Mouse (Mus musculus): ENCODE measurements around the gene 4930519P11Rik.

Gene 4930519P11Rik

DNA sequence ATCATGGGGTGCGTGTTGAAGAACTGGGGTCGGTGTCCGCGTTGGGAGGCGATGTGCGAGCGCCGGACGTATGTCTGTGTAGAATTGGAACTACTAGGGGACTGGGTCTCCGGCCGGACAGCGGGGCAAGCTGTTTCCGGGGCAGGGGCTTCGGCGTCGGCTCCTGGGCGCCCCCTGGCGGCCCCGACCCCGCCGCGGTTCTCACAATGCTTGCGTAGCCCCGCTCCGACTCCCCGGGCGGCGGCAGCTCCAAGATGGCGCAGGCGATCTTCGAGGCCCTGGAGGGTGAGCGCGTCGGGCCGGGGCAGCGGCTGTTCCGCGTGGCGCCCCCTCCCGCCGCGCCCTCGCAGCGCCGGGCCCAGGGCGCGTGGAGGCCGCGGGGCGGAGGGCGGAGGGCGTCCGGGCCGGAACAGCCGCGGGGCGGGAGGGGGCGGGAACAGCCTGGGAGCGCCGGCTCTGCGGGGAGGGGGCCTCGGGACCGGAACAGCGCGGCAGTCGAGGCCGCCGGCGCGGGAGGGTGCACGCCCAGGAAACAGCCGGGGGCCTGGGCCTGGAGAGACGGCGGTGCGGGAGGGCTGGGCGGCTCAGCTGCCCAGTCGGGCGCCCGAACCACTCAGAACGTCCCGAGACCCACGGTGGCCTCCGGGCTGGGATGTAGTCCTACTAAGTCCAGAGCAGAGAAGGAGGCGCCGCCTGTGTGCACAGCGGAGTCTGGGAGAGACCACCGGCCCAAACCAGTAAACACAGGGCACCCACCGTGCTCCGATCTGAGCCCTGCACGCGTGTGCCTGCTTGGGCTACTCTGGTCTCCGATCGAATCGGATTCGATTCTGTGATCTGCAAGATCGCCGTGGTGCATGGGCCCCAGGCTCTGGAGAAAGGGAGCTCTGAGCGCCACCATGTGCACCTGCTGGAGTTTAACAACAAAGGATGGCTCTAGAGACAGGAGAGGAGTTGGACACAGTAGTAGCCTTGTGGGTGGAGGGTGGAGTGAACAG, at the start of gene 4930519P11Rik, which contains the start of gene Zfp341:
Gene 4930519P11Rik (minus strand): TSS at position 320 of the 998 bp plus-strand sequence.
Gene Zfp341 (plus strand): TSS at position 180 of the 998 bp plus-strand sequence.
- DNase-seq, result peak; percentile 93

DNA sequence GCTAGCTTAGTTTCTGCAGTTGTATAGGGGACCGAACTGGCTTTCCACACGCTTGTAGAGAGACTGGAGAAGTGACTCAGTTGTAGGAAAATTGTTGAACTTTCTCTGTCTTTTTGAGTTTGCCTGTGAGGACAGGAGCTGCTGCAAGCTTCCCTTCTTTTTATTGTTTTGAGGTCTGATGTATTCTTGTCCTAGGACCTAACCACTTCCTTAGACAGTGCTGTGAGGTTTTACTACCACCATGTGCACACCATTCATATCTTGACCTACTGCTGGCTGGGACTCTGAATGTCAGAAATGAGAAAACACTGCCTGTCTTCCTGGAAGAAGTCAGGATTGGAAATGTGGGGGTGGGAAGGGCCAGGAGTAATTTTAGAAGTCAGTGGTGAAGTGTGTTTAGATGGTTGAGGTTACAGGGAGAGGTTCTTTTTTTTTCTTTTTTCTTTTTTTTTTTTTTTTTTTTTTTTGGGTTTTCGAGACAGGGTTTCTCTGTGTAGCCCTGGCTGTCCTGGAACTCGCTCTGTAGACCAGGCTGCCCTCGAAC, 46.4 kb upstream of the 4930519P11Rik start:
- DNase-seq, result no peak

DNA sequence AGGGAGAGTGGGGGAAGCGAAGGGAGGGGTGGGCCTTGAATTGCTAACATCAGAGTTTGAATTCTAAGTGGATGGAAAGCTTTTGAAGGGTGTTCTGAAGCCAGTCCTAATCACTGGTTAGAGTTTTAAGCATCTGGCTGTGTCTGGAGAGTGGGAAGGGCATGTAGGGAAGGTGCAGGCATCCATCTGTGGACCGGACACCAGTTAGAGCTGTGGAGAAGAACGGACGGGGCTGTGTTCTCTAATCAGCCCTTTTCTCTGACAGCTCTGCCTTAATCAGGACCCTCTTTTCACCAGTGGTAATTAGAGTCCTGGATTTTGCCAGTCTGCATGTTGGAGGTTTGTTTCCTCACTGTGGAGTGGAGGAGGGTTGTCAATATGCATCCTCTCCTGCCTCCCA, 45.8 kb upstream of the 4930519P11Rik start:
- no peak for DNase-seq

DNA sequence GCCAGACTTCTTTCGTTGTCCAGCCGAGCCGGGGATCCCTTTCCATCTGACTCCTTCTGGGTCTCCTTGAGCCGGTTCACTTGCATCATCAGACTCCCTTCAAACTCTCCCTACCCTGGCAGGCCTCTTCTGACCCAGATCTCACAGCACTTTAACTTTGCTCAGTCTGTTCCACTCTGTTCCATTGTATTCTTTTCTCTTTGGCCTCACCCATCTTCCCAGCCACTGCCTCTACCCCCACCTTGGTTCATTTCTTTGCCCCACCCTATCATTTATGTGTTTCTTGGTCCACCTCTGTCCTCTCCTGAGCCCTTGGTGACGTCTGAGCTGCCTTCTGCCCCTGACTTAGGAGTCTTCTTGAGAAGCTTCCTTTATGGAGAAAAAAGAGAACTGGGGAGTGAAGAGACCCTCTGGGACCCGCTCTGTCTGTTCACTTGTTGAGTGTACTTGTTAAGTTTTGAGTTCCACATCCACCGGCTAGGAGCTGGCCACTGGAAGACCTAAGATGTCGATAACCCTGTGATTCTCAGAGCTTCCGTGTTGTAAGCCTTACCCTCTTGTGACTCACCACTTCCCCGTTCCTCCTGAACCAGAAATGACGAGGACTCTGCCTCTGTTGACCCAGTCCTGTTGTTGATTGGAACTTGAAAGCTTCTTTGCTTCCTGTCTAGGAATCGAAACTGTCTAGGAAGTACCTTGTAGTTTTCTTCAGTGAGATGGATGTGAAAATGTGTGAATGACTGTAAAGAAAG, 44.4 kb upstream of the 4930519P11Rik start:
- peak; percentile 41 for DNase-seq

DNA sequence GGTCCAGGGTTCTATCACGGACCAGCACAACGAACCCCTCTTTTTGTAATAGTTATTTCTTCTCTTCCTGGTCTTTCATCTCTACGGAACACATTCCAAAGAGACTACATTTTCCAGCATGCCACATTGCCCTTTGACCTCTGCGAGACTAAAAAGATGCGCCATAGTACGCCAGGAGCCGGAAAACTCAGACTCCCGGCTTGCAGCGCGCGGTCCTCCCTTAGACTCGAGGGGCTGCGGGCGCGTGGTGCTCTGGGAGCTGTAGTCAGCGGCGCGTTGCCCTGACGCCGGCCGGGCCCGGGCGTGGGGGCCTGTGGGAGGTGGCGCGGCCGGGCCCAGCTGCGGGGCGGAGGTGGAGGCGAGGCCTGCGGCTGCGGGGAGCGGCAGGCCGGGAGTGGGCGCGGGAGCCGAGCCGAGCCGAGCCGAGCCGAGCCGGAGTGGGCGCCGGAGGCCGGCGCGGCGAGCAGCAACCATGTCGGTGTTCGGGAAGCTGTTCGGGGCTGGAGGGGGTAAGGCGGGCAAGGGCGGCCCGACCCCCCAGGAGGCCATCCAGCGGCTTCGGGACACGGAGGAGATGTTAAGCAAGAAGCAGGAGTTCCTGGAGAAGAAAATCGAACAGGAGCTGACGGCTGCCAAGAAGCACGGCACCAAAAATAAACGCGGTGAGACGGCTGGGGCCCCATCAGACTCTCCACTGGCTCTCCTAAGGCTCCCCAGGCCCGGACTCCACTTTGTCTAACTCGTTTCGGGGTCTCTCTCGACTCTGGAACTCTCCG, 43.7 kb upstream of the 4930519P11Rik start:
- peak; percentile 96 for DNase-seq

DNA sequence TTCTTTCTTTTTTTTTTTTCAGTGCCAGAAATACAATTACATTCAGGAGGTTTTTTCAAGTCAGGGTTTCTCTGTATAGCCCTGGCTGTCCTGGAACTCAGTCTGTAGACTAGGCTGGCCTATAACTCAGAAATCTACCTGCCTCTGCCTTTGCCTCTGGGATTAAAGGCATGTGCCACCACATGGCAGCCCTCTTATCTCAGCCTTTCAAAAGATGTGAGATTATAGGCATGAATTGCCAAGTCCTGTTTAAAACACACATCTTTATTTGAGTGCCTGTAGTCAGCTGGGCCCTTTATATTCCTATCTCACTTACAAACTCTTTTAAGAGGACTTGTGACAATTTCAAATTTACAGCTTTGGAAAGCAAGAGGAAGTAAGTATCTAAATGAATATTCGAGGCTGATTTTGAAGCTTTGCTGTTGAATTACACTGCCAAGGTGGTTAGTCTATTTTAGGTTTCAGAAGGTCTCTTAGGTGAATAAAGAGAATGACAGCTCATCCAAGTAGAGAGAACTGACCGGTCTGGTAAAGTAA, 42.7 kb upstream of the 4930519P11Rik start:
- DNase-seq, result no peak

DNA sequence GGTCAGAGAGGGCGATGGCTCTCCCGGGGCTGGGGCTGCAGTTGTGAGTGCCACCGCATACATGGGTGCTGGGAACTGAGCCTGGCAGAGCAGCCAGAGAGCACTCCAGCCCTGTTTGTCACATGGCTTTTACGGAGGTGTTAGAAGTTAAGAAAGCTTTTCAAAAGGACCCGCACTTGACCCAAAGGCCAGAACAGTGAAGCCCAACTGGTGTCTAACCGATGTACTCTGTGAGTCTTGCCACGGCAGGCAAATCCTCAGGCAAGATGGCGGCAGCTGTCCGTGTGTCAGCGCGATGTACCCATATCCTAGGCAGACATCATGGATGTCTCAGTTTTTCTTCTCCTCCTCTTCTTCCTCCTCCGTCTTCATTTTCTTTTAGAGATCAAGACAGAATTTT, 41.7 kb upstream of the 4930519P11Rik start:
- no peak for DNase-seq

DNA sequence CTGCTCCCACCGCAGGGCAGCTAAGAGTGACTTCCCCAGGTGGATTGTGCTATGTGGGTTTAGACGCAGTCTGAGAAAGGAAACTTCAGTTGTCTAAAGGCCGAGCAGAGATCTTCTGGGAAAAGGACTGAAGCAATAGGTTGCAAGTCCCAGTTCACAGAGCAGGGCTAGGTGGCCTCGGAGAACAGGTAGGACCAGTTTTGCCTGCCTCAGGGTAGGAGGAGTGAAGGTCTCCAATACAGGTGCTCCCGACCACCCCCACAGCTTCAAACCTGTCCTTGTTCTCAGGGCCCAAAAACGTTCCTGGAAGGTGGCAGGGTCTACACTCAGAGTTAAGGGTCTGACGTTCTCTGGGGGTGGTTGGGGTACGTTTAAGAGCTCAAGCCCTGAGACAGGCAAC, 38.1 kb upstream of the 4930519P11Rik start, which contains the start of gene Chmp4b:
Gene Chmp4b (plus strand): TSS at position 343 of the 400 bp plus-strand sequence.
- DNase-seq, result no peak

DNA sequence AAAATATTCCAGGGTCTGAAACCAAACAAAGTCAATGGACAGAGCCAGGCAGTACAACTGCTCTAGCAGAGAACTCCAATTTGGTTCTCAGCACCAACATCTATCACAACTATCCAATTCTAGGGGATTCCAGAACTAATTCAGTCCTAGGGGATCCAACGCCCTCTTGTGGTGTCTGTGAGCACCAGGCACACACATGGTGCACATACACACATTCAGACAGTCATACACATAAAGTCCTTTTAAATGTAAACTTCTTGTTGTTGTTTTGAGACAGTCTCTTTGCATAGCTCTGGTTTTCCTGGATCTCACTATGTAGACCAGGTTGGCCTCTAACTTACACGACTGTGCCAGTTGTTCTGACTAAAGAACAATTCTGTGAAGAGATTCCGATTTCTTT, 37.2 kb upstream of the 4930519P11Rik start:
- DNase-seq, result no peak

DNA sequence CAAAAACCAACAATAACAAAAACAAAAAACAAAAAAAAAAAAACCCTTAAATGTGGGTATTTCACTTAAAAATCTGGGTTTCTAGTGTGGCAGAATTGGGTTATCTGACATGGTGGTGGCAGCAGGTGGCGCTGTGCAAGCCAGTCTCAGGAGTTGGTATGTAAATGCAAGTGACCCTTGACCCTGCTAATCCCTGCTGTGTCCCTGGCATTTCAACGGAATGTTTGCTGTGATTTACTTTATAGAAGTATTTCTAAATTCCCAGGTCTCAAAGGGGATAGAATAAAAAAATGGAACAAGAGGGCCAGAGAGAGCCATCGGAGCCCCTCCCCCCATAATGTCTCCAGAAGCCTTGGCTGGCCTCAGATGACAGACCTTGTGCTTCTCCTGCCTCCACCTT, 34.8 kb upstream of the 4930519P11Rik start:
- peak; percentile 63 for DNase-seq

DNA sequence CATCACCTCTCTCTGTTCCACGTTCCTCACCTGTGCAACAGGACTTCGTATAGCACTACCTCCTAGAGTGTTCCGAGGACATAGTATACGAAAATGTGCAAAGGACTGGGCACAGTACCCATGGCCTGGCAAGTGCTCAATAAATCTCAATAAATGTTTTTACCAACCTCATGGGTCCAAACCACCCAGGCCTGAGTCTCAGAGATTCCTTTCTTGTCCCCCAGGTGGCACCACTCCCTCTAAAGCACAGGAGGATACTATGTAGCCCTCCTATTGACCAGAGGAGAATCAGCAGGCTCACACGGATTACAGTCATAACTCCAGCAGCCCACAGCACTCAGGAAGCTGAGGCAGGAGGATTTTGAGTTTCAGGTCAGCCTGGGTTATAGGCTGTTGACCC, 33.4 kb upstream of the 4930519P11Rik start:
- peak; percentile 61 for DNase-seq

DNA sequence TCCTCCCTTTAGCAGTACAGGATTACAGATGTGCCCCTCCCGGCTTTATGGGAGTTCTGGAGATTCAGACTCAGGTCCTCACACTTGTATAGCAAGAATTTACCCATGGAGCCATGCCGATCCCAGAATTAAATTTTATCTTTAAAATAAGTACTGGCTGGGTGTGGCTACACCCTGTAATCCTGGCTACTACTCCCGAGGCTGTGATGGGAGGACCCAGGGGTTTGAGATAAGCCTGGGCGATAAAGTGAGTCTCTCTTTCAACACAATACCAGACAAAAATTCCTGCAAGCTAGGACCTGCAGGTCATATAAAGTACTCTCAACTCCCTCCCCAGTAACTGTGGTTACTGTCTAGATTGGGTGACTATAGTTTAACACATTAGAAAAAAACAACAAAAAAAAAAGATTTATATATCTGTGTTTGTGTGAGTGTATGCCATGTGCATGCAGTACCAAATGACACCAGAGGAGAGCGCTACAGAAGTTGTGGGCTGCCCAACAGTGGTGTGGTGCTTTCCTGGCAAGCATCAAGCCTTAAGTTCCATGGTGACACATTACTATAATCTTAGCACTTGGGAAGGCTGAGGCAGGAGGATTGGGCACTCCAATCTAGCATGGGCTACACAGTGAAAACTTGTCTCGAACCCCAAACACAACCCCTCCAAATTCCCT, 29.6 kb upstream of the 4930519P11Rik start:
- DNase-seq, result no peak

DNA sequence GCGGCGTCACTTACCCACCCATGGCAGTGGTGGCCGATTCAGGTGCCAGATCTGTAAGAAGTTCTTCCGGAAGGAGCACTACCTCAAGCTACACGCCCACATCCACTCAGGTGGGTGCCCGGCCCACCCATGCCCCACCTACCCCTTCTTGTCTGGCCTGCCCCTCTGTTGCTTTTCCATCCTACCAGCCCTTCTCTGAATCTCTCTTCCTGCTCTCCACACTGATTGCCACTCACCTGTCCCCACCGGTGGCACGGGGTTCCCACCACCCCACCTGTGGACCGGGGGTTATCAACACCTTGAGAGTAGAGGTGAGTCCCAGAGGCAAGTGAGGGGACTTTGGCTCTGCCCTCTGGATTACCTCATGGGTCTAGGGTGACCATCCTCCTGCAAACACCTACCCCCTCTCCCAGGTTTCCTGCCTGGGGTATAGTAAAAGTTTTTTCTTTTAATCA, 28.8 kb upstream of the 4930519P11Rik start:
- no peak for DNase-seq

DNA sequence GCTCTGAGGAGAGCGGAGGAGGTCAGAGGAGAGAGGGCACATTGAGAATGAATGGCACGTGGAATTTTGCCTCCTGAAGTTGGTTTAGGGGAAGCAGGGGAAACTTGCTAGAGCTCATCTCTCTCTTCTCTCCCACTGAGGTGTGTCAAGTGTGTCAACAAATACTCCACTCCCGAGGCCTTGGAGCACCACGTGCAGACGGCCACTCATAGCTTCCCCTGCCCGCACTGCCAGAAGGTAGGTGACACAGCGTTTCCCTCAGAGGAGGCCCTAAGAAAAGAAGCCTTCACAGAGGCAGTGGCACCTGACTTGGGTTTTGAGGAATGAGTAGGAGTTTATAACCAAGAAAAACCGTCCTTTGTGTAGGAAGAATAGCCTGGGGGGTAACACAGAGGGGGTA, 27.9 kb upstream of the 4930519P11Rik start:
- DNase-seq, result no peak

DNA sequence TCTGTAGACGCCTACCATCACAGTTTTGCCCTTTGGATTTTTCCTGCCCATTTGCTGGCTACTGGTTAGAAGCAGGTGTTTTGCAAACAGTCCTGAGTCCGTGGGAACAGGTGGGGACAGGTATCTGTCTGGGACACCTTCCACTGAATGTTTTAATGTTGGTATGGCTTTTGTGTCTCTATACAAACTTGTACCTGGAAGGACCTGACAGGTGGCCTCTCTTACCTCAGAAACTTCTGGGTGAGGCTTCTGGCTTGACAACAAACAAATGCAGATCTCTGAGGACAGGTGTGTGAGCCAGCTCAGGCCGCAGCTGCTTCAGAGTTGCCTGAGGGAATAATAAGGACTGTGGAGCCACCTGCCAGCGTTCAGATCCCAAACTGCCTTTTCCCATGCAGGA, 25.9 kb upstream of the 4930519P11Rik start:
- no peak for DNase-seq

DNA sequence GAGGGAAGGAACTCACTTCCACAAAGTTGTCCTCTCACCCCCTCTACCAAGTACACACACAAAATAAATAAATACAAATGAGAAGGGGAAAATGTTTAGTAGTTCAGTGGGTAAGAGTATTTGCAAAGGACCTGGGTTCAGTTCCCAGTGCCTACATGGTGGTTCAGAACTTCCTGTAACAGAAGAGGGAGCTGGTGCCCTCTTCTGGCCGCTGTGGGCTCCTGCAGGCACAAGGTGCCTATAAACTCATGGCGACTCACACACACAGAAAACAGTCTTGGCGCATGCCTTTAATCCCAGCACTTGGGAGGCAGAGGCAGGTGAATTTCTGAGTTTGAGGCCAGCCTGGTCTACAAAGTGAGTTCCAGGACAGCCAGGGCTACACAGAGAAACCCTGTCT, 25.3 kb upstream of the 4930519P11Rik start:
- DNase-seq, result no peak

DNA sequence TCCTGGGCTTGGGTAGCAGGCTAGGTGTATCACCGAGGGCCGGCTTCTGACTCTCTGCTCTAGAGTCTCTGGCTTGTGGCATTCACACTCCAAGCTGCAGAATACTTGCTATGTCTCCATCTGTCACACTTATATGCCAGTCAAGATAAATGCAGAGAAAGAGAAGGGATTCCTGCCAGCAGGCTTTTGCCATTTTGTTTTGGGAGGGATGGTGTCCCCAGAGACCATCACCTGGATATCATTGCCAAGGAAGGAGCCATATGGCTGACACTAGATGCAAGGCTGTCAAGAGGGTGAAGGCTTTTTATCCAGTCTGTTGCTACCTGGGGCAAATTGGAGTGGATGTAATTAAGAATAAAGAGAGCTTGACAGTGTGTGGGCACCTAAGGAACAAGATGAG, 22.6 kb upstream of the 4930519P11Rik start:
- no peak for DNase-seq

DNA sequence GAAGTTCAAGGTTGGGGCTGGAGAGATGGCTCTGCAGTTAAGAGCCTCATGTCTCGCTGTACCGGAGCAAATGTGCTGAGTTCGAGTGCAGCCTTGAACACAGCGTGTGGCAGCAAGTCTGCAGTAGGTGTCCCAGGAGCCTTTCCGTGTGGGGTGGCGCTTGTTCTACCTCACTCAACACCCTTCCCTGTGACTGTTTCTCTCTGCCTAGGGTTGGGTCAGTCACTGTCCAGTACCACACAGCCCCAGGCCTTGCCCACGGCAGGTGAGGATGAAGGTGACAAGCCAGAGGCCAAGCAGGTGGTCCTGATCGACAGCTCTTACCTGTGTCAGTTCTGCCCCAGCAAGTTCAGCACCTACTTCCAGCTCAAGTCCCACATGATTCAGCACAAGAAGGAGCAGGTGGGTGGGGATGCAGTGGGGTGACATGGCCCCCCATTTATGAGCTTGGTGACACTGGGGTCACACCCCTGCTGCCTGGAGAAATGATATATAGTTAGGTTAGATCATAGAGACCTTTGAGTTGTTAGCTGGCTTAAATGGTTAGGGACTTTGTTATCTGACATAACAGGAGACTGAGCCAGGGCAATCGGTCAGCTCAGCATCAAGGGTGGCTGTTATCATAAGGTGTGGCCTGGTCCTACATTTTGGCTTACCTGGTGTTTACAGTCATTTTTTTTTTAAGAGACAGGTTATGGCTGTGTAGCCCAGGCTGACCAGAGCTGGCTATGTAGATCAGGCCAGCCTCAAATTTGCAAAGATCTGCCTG, 20.8 kb upstream of the 4930519P11Rik start:
- DNase-seq, result no peak

DNA sequence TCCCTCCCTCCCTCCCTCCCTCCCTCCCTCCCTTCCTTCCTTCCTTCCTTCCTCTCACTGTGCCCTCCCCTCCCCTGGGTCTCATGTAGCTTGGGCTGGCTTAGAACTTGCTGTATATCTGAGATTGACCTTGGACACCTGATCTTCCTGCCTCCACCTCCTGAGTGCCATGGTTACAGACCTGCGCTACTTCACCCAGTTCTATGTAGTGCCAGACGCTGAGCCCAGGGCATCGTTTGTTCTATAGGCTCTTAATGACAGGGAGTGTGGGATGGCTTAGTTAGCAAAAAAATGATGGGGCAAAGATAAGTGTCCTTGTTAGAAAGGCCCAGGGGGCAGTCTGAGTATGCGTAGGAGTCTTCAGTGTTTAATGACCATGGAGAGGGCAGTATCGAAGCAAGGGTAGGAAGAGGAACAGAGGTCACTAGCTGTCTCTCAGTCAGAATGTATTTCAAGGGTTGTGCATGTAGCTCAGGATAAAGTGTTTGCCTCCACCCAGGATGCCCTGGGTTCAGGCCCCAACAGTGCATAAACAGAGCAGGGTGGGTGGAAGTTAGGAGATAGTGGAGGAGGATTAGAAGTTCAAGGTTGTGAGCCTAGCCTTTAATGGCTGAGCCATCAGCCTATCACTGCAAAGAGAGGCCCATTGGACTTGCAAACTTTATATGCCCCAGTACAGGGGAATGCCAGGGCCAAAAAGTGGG, 20.0 kb upstream of the 4930519P11Rik start:
- no peak for DNase-seq

DNA sequence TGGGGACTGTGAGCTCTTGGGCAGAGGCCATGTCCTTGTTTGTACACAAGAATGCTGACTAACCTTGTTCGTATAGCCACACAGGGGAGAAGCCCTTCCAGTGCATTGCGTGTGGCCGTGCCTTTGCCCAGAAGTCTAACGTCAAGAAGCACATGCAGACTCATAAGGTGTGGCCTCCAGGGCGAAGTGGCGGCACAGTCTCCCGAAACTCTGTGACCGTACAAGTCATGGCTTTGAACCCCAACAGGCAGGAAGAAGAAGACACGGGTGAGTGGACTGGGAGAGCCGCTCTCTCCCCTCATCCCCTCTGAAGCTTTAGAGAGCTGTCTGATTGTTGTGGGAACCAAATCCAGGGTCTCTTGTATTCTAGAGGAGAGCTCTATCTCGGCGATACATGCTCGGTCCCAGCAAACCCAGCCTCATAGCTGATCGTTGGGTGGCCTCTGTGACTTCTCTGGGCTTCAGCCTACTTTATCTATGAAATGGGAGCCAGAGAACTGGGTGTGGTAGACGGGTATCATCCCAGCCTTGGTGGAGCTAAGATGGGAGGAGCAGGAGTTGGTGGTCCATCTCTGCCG, 19.1 kb upstream of the 4930519P11Rik start:
- no peak for DNase-seq

Data from thymus, postnatal 4 days (tissue).